Mouse (Mus musculus): ENCODE data around the gene Ipo13. TPM values are rescaled to one million over a fixed set of nuclear protein-coding genes. Genes with fewer than 3 reads are reported as not detected.
A peak's percentile ranks its signal among the peaks of the same experiment; 100 is the strongest.

Ipo13 gene
- total and polyA plus RNA-seq, 2 experiments from 2014 or later, result 50.0 to 51.1 TPM

- H3K27ac ChIP-seq, result no peak overlapping the region
- H3K4me1 ChIP-seq (ENCODE audit: insufficient read depth, low read length), result no peaks in the 10 kb centered on the region
- no peak overlapping the region for H3K9ac ChIP-seq (replicated peaks; ENCODE audit: low read length)
- H3K36me3 ChIP-seq (ENCODE audit: insufficient read depth, low read length), result 0 out of 2 replicates have a peak, but pooled peaks cover 3% of the 10 kb centered on the region
- H3K27me3 ChIP-seq (ENCODE audit: insufficient read depth, low read length), result no peaks in the 10 kb centered on the region
- peak; percentile 81 for TF ChIP-seq CTCF (IDR thresholded peaks at IDR 0.05; ENCODE audit: low read depth)
- H3K9me3 ChIP-seq (ENCODE audit: low read length), result no peaks in the 10 kb centered on the region
- no peak overlapping the region for H3K4me2 ChIP-seq (ENCODE audit: low read depth, low read length)
- H3K4me3 ChIP-seq (ENCODE audit: low read length), result no peak overlapping the region
- DNase-seq (ENCODE audit: low spot score), result peak; percentile 74
- WGBS, result 13% methylated on average over 24 of the region's 24 CpGs
- ATAC-seq, result no peak
Observed at GRCm38 (mm10) chr4:117867823-117868222, 47.0 kb downstream of the Ipo13 start.

GRCm38 (mm10) chr4:117867000-117867399 lies 47.8 kb downstream of the Ipo13 start:
- ATAC-seq, result no peak

GRCm38 (mm10) chr4:117866083-117866482 lies 48.7 kb downstream of the Ipo13 start:
- DNase-seq (ENCODE audit: low spot score), result peak; percentile 75
- peak; percentile 33; the same call in 1 of the 2 replicates for ATAC-seq
- Histone ChIP-seq H3K36me3 (ENCODE audit: insufficient read depth, low read length) (0 out of 2 replicates have a peak, but pooled peaks cover 3% of the 10 kb centered on the region), H3K4me1 (ENCODE audit: insufficient read depth, low read length) (no peaks in the 10 kb centered on the region), H3K9ac (replicated peaks; ENCODE audit: low read length) (no peak overlapping the region), H3K27me3 (ENCODE audit: insufficient read depth, low read length) (no peaks in the 10 kb centered on the region), H3K27ac (peak overlapping the region; percentile 26; the same call in 1 of the 2 replicates), H3K4me2 (ENCODE audit: low read depth, low read length) (no peak overlapping the region), H3K4me3 (ENCODE audit: low read length) (no peak overlapping the region), H3K9me3 (ENCODE audit: low read length) (no peaks in the 10 kb centered on the region)
- WGBS, result 44% methylated on average over 9 of the region's 9 CpGs
- TF ChIP-seq CTCF (IDR thresholded peaks at IDR 0.05; ENCODE audit: low read depth), result no peak

More at GRCm38 (mm10) chr4:117867000-117867399, 47.8 kb downstream of the Ipo13 start:
- no peak overlapping the region for H3K4me2 ChIP-seq (ENCODE audit: low read depth, low read length)
- no peak for DNase-seq (ENCODE audit: low spot score)
- no peaks in the 10 kb centered on the region for H3K9me3 ChIP-seq (ENCODE audit: low read length)
- no peaks in the 10 kb centered on the region for H3K27me3 ChIP-seq (ENCODE audit: insufficient read depth, low read length)
- H3K9ac ChIP-seq (replicated peaks; ENCODE audit: low read length), result no peak overlapping the region
- H3K4me3 ChIP-seq (ENCODE audit: low read length), result no peak overlapping the region
- H3K27ac ChIP-seq, result no peak overlapping the region
- WGBS, result 77% methylated on average over 6 of the region's 6 CpGs
- 0 out of 2 replicates have a peak, but pooled peaks cover 3% of the 10 kb centered on the region for H3K36me3 ChIP-seq (ENCODE audit: insufficient read depth, low read length)
- no peak for TF ChIP-seq CTCF (IDR thresholded peaks at IDR 0.05; ENCODE audit: low read depth)
- H3K4me1 ChIP-seq (ENCODE audit: insufficient read depth, low read length), result no peaks in the 10 kb centered on the region

GRCm38 (mm10) chr4:117862823-117863222 lies 52.0 kb downstream of the Ipo13 start:
- Histone ChIP-seq H3K9ac (replicated peaks; ENCODE audit: low read length) (no peak overlapping the region), H3K9me3 (ENCODE audit: low read length) (no peaks in the 10 kb centered on the region), H3K4me1 (ENCODE audit: insufficient read depth, low read length) (peaks cover 11% of the 10 kb centered on the region; the same call in 1 of the 2 replicates), H3K27ac (no peak overlapping the region), H3K4me2 (ENCODE audit: low read depth, low read length) (no peak overlapping the region), H3K4me3 (ENCODE audit: low read length) (no peak overlapping the region), H3K27me3 (ENCODE audit: insufficient read depth, low read length) (no peaks in the 10 kb centered on the region), H3K36me3 (ENCODE audit: insufficient read depth, low read length) (0 out of 2 replicates have a peak, but pooled peaks cover 3% of the 10 kb centered on the region)
- 33% methylated on average over 4 of the region's 4 CpGs for WGBS
- ATAC-seq (peak; percentile 80), DNase-seq (ENCODE audit: low spot score) (peak; percentile 73)
- no peak for TF ChIP-seq CTCF (IDR thresholded peaks at IDR 0.05; ENCODE audit: low read depth)

- Histone ChIP-seq H3K4me2 (ENCODE audit: low read depth, low read length) (no peak overlapping the region), H3K27me3 (ENCODE audit: insufficient read depth, low read length) (no peaks in the 10 kb centered on the region), H3K36me3 (ENCODE audit: insufficient read depth, low read length) (0 out of 2 replicates have a peak, but pooled peaks cover 3% of the 10 kb centered on the region), H3K9me3 (ENCODE audit: low read length) (no peaks in the 10 kb centered on the region), H3K4me1 (ENCODE audit: insufficient read depth, low read length) (peaks cover 11% of the 10 kb centered on the region; the same call in 1 of the 2 replicates), H3K27ac (no peak overlapping the region), H3K9ac (replicated peaks; ENCODE audit: low read length) (no peak overlapping the region), H3K4me3 (ENCODE audit: low read length) (no peak overlapping the region)
- no peak for DNase-seq (ENCODE audit: low spot score)
- 77% methylated on average over 9 of the region's 9 CpGs for WGBS
- no peak for TF ChIP-seq CTCF (IDR thresholded peaks at IDR 0.05; ENCODE audit: low read depth)
- ATAC-seq, result no peak
Observed at GRCm38 (mm10) chr4:117860570-117860969, 54.2 kb downstream of the Ipo13 start.

GRCm38 (mm10) chr4:117858794-117859193 lies 56.0 kb downstream of the Ipo13 start:
- Histone ChIP-seq H3K4me3 (ENCODE audit: low read length) (no peak overlapping the region), H3K27ac (peak overlapping the region; percentile 41; the same call in 1 of the 2 replicates), H3K27me3 (ENCODE audit: insufficient read depth, low read length) (no peaks in the 10 kb centered on the region), H3K36me3 (ENCODE audit: insufficient read depth, low read length) (0 out of 2 replicates have a peak, but pooled peaks cover under 1% of the 10 kb centered on the region), H3K9ac (replicated peaks; ENCODE audit: low read length) (no peak overlapping the region), H3K4me1 (ENCODE audit: insufficient read depth, low read length) (peaks cover 18% of the 10 kb centered on the region; the same call in 1 of the 2 replicates), H3K9me3 (ENCODE audit: low read length) (no peaks in the 10 kb centered on the region), H3K4me2 (ENCODE audit: low read depth, low read length) (no peak overlapping the region)
- peak; percentile 71 for TF ChIP-seq CTCF (IDR thresholded peaks at IDR 0.05; ENCODE audit: low read depth)
- ATAC-seq (peak; percentile 33; the same call in 1 of the 2 replicates), DNase-seq (ENCODE audit: low spot score) (peak; percentile 72)
- WGBS, result 60% methylated on average over 3 of the region's 3 CpGs

- no peak overlapping the region for H3K4me3 ChIP-seq (ENCODE audit: low read length)
- peaks cover 20% of the 10 kb centered on the region; the same call in 1 of the 2 replicates for H3K4me1 ChIP-seq (ENCODE audit: insufficient read depth, low read length)
- TF ChIP-seq CTCF (IDR thresholded peaks at IDR 0.05; ENCODE audit: low read depth), result no peak
- H3K4me2 ChIP-seq (ENCODE audit: low read depth, low read length), result no peak overlapping the region
- WGBS, result 49% methylated on average over 9 of the region's 9 CpGs
- no peaks in the 10 kb centered on the region for H3K9me3 ChIP-seq (ENCODE audit: low read length)
- no peak overlapping the region; the same call in 1 of the 2 replicates for H3K9ac ChIP-seq (replicated peaks; ENCODE audit: low read length)
- DNase-seq (ENCODE audit: low spot score) (peak; percentile 72), ATAC-seq (peak; percentile 81)
- H3K27ac ChIP-seq, result peak overlapping the region; percentile 86
- H3K27me3 ChIP-seq (ENCODE audit: insufficient read depth, low read length), result no peaks in the 10 kb centered on the region
- H3K36me3 ChIP-seq (ENCODE audit: insufficient read depth, low read length), result no peaks in the 10 kb centered on the region
Observed at GRCm38 (mm10) chr4:117855146-117855545, 59.7 kb downstream of the Ipo13 start.

Data from hindbrain, postnatal 0 days (tissue).